Mouse (Mus musculus) bone marrow, adult 2 months (tissue): ENCODE results near the gene Chrm3.

ENCODE experiments used
- CTCF ChIP-seq: fragments of 200-500 bp; IDR thresholded peaks from 2 replicates; pipeline ENCODE4 v1.5.1; 2011; ENCODE audit warnings: low read length, control low read depth; ENCODE audit not compliant: control insufficient read depth, insufficient read depth
- POLR2A ChIP-seq: fragments of 200-500 bp; IDR thresholded peaks from 2 replicates; pipeline ENCODE4 v1.6.1; 2011; ENCODE audit warnings: low read depth, mild to moderate bottlenecking, control low read depth, low read length, borderline replicate concordance; ENCODE audit not compliant: control insufficient read depth

DNA sequence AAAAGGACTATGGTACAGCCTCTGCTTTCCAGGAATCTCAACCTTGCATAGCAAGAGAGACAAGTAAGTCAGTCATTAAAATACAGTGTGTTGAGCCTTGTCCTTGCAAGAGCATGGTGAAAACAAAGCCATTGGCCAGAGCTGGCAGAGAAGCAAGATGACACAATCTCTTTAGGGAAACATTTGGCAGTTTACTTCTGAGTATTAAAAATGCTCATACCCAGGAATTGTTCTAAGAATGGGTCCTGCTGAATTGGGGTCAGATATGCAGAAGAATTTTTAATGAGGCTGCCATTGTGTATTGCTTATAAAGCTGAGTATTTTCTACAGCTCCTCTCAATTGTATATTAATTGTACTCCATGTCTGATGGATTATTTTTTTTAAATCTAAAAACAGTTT lies 50.8 kb downstream of the Chrm3 start:
- TF ChIP-seq CTCF (no peak), POLR2A (no peak)
